Mouse (Mus musculus) neutrophil, adult 5-6 weeks (primary cell): ENCODE measurements around the gene Mettl5. TPM values are rescaled to one million over a fixed set of nuclear protein-coding genes. Genes with fewer than 3 reads are reported as not detected.

Experiments used
- ATAC-seq: fragments of 151-379, 151-347 bp; 2 replicates; pipeline ENCODE4 v1.8.0; 2017; ENCODE audit warnings: mild to moderate bottlenecking, moderate TSS enrichment; ENCODE audit not compliant: insufficient number of reproducible peaks, poor library complexity, low FRiP score, severe bottlenecking; ENCODE audit errors: extremely low read depth
- total RNA-seq: library from RNA; stranded (forward); fragments of 200-1000 nt; gene quantifications from 2 replicates; pipeline ENCODE4 v1.2.3, GENCODE M21; 2017

Gene Mettl5
- total RNA-seq, 1 experiment from 2014 or later: 20.6 TPM

DNA sequence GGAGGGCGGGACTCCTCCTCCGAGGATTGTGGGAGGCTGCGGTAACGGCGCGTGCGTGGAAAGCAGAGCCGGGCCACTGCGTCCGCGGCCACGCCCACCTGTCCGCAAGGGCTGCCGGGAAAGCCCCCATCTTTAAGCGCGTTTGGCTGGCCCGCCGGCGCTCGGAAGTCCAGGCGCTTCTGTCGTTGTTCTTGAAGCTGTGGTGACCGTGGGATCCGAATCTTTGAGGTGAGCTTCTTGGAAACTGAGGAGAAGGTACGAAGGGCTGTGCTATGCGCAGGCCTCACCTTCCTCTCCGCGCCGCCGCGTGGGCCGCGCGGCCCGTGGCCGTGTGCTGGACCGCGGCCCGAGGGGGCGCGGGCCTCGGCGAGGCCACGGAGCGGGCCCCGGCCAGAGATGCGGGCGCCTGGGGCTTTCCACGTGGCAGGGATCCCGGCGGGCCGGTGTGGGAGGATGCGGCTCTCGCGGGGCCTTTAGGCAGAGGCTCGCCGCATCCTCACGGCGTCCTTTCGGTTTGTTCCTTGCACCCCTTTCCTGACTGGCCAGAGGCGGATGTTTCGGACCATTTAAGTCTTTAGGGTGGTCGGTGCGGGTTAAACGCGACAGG, 23.8 kb downstream of the Mettl5 start, which contains the start of gene Ssb:
Gene Ssb, plus strand, starts transcription at position 78 of the 607 bp plus-strand sequence.
- peak; percentile 95 for ATAC-seq

DNA sequence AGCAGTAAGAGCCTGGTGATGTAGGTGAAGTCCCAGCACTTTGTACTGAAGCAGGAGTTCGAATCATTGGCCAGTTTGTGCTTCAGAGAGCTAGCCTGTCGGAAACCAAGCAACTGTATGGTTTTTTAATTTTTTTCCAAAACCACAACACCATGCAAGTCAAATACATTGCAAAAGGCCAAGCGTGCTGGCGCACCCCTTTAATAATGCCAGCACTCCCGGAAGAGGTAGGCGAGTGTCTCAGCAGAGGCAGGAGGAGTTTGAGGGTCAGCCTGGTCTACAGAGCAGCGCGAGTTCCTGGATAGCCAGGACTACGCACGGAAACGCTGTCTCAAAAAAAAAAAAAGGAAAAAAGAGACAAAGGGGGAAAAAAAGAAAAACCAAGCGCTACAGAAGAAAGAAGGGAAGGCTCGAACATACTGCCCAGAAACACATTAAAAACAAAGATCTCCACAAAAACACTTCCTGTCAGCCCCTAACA, 24.4 kb downstream of the Mettl5 start:
- no peak for ATAC-seq

DNA sequence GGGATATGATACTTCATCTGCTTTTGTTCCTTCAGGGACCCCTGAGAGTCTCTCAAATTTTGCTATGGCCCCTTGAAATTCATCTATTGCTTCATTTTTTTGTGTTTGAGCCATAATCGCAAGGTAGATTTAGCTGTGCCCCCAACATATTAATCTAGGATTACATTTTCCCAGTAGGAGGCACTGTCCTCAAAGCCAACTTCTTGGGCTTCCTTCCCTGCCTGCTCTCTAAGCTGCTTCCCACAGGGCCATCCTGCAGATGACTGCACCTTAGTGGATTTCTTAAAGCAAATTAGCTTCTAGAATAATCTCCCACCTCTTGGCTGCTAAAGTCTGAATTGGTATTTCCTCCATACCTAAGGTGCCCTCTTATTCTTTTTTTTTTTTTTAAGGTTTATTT, 27.5 kb downstream of the Mettl5 start:
- no peak for ATAC-seq

DNA sequence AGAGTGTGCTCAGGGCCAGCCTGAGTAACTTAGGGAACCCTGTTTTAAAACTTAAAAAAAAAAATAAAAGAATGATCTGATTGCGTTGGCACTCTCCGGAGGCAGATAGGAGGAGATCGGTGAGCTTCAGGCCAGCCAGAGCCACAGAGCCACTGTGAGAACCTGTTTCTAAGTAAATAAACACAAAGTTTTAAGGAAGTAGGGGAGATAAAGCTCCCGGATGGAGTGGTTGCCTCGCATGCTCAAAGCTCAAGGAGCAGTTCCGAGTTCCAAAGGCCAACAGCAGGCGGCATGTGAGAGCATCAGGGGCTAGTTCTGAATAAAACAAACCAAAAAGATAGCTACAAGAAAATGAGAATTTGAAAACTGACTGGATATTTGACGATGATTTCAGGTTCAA, 29.0 kb downstream of the Mettl5 start:
- ATAC-seq: no peak

DNA sequence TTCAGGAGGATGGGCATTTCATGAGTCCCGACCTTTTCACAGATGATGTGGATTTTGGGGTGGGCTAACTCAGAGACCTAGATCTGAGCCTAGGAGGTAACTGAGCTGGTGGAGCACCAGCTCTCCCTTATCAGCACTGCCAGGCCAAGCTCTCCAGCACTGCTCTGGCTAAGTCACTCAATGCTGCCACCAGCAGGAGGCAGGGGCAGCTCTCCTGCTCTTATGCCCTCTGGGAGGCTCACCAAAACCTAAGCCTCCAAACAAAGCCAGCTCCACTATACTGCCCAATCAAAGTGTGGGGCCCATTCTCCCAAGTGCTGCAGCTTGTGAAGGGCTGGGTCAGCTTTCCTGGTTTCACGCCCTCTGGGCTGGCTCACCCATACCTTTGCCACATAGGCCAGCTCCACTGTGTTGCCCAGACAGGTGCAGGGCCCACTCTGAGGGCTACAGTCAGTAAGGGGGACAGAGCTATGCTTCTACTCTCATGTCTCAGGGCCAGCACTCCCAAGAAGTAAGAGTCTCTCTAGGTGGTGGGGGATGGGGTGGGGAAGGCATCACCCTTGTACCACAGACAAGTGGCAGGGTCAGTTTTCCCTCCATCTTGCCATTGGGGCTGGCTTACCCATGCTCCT, 33.9 kb downstream of the Mettl5 start:
- ATAC-seq: no peak

DNA sequence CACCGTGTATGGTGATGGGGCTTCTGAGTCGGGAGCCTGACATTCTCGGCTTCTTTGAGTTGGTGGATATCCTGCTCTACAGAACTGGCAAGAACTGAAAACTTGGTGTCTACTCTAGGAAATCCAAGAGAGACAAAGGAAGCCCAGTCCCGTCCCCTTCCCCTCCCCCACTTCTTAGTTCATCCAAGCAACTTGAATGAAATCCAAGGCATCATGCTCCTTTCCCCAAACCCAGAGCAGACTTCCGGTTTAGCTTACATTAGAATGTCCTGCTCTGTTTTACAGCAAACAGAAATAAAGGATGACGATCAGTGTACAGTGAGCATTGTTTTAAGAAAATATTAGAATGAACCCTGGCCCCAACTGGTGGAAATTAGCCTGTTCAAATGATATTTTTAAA, 36.2 kb downstream of the Mettl5 start:
- ATAC-seq: no peak

DNA sequence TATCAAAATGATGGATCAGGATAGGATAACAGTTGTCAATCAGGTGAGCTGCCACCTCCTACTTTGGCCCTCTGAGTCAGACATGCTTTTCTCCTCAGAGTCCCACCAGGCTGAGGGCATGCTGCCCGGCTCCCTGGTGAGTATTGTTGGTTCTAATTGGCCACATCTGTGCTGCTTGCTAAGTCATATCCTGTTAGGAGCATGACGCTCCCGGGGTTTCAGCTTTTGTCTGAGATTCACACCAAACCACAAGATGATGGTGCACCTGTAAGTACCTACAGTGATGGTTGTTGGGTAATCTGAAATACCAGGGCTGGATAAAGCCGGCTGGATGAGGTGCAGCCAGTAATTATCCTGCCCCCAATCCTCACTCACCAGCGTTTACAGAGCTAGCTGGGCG, 45.2 kb downstream of the Mettl5 start:
- ATAC-seq: no peak

DNA sequence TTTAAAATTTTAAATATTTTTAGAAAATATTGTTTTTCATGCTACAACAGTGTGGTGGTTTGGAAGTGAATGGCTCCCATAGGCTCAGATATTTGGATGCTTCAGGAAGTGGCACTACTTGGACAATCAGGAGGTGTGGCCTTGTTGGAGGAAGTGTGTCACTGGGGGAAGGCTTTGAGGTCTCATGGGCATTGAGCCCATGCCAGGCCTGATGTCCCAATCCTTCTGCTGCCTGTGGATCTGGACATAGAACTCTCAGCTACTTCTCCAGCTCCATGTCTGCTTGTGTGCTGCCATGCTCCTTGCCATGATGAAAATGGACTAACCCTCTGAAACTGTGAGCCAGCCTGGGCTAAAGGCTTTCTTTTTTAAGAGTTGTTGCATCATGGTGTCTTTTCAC, 46.7 kb downstream of the Mettl5 start:
- no peak for ATAC-seq

DNA sequence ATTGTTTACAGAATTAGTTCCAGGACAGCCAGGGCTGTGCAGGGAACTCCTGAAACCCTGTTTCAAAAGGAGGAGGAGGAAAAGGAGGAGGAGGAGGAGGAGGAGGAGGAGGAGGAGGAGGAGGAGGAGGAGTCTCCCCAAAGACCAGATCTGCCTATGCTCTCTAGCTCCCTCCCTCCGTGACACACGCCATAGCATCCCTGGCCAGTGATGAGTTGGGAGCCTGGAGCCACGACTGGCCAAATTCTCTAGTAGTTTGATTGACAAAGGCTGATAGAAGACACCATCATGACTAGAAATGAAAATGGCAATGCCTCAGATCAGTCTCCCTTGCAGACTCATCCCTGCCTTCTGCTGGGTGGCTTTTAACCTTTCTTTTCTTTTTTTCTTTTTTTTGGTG, 47.4 kb downstream of the Mettl5 start:
- no peak for ATAC-seq

DNA sequence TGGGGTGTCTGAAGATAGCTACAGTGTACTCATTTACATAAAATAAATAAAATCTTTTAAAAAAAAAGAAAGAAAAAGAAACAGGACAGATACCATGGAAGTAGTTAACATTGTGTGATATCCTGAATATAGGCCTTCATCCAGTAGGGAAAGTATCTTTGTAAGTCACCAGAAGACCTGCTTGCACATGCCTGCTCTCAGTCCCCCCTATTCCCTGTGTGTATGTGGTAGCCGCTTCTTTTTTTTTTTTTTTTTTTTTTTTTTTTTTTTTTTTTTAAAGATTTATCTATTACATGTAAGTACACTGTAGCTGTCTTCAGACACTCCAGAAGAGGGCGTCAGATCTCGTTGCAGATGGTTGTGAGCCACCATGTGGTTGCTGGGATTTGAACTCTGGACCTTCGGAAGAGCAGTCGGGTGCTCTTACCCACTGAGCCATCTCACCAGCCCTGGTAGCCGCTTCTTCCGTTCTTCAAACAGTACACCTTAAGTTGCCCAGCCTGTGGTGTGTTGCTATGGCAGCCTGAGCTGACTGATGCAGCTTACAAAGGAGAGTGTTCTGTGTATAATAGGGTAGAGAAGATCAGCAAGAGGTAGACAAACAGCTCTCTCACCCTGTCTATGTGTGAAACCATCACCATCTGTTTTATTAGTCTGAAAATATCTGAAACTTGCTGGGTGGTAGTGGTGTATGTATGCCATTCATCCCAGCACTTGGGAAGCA, 48.0 kb downstream of the Mettl5 start:
- ATAC-seq: no peak

DNA sequence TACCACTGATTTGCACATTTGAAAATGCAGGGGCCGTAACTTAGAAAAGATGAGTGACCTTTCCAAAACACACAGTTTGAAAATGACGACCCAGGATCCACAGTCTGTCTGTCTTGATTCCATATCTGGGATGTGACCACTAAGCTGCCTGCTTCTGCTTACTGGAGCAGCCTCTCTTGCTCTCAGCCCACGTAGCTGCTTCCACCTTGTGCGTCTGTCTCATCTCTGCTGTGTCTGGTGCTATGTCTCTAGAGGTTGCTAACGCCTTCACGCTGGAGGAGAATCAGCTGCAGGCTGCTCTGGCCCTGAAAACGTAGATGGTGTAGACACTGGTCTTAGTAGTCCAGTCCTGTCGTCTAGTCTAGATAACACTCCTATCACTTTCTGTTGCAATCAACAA, 55.3 kb downstream of the Mettl5 start:
- ATAC-seq: no peak

DNA sequence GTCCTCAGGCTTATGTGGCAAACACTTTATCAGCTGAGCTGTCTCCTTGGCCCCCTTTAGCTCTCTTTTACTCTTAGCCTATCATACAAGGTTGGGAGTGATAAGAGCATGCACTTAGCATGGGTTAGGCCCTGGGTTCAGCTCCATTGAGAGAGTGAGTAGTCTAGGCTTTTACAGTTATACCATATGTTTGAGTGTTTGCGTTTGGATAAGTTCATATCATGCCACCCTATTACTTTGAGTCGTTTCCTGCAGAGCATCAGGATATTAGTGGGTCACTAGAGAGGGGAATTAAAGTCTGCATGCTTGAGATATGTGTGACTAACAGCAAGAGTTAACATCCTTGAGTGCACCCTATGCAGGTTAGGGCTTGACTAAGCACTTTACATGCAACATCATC, 55.7 kb downstream of the Mettl5 start:
- ATAC-seq: no peak

DNA sequence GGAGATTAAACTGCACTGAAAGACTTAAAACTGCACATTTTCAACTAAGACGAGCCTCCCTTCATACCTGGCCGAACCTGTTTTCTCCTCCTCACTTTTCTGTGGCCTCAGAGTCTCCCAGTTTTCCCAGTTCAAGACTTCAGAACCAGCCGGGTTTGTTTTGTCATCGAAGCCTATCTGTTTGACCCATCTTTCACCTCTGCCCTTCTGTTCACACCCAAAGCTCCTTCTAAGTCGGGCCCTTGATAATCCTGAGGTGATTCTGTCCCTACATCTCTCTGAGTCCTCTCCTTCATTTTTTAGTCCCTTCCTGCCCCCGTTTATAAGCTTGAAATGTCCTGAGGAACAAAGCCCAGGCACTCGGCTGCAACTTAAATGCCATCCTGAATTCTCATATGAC, 57.4 kb downstream of the Mettl5 start:
- ATAC-seq: no peak

DNA sequence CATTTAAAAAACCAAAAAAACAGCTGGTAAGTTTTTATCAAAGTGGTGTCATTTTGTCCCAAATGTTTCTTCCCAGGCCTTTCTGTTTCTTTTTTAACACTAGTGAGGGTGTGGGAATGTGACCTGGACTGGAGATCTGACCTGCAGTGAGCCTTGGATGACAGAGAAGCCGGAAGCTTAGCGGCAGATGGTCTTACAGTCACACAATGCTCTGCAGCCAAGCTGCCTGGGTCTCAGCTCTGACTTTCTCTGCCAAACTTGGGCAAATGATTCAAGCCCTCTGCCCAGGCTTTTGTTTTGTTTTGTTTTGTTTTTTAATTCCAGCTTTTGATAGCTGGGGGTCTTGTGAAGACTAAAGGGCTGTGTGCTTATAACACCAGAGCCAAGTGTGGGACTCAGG, 59.0 kb downstream of the Mettl5 start:
- ATAC-seq: no peak

DNA sequence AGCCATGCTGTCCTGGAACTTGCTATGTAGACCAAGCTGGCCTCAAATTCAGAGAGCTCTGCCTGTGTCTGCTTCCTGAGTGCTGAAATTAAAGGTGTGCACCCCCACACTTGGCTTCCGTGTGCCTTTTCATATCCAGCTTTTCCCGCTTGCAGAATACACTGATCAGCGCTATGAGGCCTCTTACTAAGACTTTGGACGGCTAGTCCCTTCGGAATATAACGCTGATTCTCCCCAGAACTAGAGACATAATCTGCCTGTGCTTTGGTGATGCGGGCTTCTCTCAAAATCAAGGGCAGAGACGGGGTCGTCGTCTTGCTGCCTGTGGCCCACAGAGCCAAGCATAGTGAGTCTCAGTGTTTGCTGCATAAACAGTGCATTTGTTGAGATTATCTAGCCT, 59.5 kb downstream of the Mettl5 start:
- no peak for ATAC-seq

DNA sequence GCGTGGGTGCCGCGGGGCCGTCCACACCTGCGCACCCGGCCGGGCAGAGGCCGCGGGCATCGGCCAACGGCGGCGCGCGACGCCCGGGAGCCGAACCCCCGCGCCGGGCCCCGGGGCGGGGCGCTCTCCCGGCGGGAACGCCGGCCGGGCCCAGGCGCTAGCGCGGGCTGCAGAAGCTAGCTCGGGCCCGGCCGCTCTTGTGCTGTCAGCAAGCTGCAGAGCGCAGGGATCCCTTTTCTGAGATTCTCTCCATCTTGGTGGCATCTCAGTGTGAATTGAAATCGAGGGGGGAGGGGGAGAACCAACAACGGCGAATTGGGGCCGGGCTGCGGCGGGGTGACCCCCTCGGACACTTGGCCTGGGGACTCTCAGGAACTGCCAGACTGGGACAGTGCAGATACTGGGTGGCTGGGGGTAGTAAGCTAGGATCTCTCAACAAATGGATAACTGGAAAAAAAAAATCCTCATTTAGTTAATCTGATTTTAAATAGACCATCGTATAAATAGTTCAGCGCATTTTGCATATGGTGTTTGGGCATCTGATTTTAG, 62.2 kb downstream of the Mettl5 start:
- no peak for ATAC-seq

DNA sequence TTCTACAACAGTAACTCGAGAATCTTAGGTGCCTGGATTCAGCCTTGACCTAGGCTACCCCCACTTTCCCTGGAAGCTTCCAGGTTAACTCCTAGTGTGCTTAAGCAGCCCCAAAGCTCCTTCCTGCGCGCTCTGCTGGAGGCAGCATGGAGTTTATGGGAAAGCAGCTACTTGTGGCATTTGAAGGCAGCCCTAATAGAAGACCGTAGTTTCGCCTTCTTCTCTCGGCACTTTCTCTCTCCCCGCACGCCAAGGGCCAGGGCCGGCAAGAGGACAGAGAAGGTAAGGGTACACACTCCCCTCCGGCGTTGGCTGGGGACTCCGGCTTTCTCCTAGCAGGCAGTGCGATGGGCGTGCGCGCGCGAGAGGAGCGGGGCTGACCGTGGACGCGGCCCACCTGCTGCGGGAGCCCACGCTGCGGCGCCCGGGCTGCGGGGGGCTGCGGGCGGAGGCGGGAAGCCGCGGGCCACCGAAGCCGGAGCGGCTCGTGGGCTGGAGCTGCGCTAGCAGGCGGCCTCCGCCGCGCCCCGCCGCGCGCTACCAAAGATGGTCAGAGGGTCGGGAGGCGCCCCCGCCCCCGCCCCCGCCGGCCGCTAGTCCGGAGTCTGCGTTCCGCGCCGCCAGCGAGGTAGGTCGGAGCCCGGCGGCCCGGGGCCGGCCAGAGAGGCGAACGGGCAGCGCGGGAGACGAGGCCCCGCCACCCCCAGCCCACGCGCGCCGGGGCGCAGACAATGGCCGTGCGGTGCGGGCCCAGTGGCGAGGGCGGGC, 62.9 kb downstream of the Mettl5 start:
- no peak for ATAC-seq

DNA sequence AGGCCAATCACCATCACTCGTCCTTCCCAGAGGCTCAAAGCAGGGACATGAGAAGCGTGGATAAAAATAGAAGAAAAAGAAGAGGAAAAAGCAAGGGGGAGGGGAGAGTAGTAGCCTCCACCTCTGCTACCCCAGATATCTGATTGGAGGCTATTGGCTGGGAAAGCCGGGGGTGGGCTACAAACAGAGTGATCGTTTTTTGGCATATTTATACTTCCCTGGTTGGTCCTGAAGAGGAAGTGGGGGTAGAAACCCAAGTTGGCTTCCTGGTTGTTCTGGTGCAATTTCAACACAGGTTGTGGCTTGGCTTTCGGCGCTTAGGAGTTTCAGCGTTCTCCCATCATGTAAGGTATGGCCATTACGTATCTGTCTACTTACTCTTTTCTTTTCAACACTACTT, 63.7 kb downstream of the Mettl5 start, which contains the start of gene Klhl23:
Gene Klhl23, plus strand, starts transcription at position 234 of the 400 bp plus-strand sequence.
- ATAC-seq: no peak
